Mouse (Mus musculus): ENCODE measurements at regions not wholly inside any gene's neighbourhood (a gene's known extent, or its start where the extent isn't known, plus 50 kb on each side); places are given as distances from the start of the nearest gene placed in this dataset.

GRCm38 (mm10) chr13:83724995-83725394 lies 221.2 kb downstream of the Mef2c start:
- peak; percentile 66 for TF ChIP-seq CTCF (conservative IDR thresholded peaks at IDR 0.05; ENCODE audit: insufficient read depth, insufficient read length, low read depth, low read length)
- TF ChIP-seq POLR2A (IDR thresholded peaks at IDR 0.05; ENCODE audit: low read depth, low read length) = no peak
